Mouse (Mus musculus): Measurements from ENCODE around the gene Tox2. TPM values are rescaled to one million over a fixed set of nuclear protein-coding genes. Genes with fewer than 3 reads are reported as not detected.

The Tox2 gene
- total RNA-seq, 2 experiments from 2014 or later = 8.0 to 9.5 TPM

DNA sequence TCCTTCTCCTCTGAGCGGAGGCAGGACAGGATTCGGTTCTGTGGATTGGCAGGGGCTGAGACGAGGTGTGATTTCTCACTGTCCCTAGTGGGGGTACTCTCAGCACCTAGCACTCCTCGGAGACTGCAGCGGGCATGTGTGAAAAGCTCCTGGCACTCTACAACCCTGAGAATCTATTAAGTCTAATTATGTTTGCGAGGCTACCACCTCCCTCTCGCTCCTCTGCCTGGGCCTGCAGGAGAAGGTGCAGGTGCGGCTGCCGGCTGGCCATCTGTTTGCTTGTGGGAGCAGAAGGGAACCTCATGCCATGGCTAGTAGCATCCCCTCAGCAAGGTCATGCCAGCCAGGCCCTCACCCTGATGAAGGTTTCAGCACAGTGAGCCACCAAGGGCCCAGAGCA lies 100.1 kb downstream of the Tox2 start:
- no peak for DNase-seq (ENCODE audit: low spot score in 2 of 2)

DNA sequence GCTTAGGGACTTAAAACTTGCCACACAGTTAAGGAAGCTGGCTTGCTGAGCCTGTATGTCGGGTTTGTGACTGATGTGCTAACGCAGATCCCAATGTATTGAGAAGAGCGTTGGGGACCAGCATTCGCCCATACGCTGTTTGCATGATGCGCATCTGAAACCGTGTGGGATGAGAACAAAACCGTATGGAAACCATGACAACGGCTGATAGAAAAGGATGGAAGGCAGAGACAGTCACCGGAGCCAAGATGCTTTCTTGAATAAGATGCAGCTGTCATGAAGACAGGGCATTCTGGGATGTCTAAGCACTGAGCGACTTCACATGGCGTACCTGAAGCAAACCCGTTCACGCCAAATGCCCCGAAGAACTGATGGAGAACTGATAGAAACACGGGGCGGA lies 106.5 kb downstream of the Tox2 start:
- DNase-seq (ENCODE audit: low spot score in 2 of 2) = no peak

DNA sequence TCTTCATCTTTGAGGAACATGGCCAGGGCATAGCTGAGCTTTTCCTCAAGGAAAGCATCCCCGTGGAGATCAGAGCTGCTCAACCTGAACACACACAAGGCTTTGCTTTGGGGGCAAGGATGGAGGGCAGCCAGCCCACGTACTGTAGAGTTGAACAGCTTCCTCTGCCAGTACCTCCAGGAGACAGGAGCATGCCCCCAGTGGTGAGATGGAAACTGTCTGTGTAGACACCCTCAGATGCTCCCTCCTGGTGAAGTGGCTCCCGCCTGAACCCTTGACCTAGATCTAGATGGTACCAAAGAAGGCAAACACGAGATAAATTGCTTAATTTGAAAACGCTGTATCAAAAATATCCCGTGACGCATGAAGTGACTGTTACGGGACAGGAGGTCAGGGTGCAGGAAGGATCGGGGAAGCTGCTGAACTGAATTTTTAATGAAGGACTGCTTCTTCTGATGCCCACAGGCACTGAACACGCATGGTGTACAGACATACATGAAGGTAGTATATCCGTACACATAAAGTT lies 107.3 kb downstream of the Tox2 start:
- no peak for DNase-seq (ENCODE audit: low spot score in 2 of 2)

DNA sequence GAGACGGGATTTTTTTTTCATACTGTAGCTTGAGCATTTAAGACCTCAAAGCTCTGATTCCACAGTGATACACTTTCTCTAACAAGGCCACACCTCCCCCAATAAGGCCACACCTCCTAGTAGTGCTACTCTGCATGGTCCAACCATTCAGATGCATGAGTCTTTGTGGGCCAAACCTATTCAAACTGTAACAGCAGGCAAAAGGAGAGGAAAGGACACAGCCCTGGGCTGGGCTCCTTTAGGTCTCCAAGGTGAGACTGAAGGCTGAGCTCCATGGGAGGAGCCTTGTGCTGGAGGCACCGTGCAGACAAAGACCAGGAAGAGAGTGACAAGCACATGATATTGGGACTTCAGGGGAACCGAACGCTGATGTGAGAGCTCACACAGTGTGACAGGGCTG lies 114.4 kb downstream of the Tox2 start:
- DNase-seq (ENCODE audit: low spot score in 2 of 2) = no peak

DNA sequence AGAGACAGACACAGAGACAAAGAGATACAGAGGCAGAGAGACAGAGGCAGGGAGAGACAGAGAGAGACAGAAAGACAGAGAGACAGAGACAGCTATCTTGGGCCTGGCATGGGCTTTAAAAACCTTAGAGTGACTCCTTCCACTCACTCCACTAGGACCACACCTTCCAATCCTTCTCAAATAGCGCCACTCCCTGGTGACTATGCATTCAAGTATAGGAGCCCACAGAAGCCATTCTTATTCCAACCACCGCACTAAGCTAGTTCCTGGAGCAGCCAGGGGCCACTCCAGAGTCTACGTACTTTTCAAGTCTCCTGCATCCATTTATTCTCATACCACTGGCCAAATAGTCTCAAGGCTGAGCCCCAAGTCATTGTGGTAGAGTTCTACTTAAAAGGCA lies 115.9 kb downstream of the Tox2 start:
- DNase-seq (ENCODE audit: low spot score in 2 of 2) = no peak

DNA sequence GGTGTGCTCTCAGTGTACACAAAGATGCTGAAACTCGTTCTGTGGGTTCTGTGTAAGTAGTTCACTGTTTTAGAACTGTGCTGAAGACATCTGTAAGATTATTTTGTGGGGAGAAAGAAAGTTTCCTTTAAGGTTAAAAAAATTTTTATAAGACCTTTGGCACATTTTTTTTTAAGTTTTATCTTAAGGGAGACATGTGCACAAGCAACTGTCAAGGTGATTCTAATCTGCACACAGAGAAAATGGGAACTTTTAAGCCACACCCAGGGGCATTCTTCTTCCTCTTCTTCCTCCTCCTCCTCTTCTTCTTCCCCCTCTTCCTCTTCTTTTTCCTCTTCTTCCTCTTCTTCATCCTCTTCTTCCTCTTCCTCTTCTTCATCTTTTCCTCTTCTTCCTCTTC lies 120.2 kb downstream of the Tox2 start:
- DNase-seq (ENCODE audit: low spot score in 2 of 2) = no peak

DNA sequence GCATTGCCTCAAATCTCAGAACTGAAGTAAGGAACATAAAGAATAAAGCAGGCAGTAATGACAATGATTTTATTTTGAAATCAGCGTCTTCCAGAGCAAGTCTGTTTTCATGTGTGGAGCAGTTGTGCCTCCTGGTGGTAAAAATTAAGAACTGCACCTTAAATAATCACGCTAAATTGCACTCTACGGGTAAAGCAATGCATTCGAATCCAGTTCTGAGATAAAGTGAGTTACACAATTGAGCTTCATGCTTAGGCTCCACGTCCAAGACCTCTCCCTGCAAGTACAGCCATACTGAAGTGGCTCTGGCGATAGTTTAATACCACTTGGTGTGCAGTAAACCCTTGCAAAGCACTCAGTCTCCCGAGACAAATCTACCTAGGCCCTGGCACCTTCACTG lies 127.8 kb downstream of the Tox2 start:
- DNase-seq (ENCODE audit: low spot score in 2 of 2) = no peak

DNA sequence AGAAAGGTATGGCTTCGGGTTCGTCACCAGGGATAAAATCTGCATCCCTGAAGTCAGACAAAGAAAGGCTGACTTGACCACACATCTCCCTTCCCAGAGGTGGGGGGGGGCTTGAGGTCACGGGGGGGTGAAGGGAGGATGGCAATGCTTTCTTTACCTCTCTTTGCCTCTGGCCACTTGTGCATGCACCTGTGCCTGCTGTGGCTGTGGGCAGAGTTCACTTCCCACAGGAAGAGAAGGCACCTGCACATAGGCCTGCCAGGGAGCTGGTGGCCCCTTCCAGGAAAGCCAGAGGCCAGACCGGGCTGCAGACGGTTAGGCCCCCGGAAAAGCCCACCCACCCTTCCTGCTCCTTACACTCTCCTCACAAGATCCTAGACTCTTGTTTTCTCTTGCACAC lies 128.5 kb downstream of the Tox2 start:
- no peak for DNase-seq (ENCODE audit: low spot score in 2 of 2)

DNA sequence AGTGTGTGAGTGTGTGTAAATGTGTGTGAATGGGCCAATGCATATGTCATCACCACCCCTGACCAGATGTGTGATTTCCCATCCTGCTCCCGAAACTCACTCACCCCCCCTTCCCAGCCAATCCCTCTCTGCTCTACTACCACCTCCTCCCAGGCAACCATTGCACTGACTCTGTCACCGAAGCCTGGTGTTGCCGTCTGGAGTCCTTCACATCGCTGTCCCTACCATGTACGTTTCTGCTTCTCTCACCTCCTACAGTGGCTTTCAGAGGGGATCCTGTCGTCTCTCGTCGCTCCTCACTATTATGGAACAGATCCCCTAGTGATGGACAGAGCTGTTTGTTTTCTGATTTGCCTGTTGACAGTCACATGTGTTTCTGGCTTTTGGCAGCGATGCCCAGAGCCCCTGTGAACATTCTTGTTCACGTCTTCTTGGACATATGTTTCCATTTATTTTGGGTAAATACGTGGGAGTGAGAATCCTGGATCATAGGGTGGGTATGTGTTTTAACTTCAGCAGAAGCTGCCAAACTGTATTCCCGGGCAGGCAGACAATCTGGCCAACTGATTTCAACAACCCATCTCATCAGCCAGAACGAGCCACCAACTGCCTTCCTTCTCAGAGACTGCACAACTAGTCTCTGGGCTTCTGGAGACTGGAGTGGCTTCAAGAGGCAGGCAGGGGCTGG lies 129.6 kb downstream of the Tox2 start:
- DNase-seq (ENCODE audit: low spot score in 2 of 2) = no peak

DNA sequence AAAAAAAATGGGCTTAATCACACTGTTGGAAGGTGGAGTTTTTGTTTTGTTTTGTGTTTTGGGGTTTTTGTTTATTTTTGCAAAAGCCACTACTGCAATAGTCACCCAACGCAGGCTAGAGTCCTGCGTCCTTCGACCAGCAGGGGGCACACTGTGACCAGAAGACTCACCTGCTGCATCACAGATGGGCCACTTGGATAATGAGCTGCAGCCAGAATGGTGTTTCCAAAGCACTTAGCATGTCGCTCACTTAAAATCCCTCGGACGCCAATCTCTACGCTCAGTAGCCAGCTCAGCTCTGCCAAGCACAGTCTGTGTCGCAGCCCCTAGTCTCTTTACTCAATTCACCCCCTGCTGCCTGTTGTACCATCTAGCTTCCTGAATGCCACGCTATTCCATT lies 137.3 kb downstream of the Tox2 start:
- peak; percentile 19 to 35 for DNase-seq (ENCODE audit: low spot score in 2 of 2)

DNA sequence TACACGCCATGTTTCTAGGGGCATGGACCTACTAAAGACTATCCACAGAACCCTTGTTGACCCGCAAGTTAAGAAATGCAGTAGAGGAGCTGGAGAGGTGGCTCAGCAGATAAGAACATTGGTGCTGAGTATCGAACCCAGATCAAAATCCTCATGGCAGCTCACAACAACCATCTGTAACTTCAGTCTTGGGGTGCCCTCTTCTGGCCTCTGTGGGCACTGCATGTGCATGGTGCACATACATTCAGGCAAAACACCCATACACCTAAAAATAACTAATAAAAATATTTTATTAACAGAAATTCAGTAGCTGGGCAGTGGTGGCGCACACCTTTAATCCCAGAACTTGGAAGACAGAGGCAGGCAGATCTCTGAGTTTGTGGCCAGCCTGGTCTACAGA lies 140.7 kb downstream of the Tox2 start:
- DNase-seq (ENCODE audit: low spot score in 2 of 2) = no peak

DNA sequence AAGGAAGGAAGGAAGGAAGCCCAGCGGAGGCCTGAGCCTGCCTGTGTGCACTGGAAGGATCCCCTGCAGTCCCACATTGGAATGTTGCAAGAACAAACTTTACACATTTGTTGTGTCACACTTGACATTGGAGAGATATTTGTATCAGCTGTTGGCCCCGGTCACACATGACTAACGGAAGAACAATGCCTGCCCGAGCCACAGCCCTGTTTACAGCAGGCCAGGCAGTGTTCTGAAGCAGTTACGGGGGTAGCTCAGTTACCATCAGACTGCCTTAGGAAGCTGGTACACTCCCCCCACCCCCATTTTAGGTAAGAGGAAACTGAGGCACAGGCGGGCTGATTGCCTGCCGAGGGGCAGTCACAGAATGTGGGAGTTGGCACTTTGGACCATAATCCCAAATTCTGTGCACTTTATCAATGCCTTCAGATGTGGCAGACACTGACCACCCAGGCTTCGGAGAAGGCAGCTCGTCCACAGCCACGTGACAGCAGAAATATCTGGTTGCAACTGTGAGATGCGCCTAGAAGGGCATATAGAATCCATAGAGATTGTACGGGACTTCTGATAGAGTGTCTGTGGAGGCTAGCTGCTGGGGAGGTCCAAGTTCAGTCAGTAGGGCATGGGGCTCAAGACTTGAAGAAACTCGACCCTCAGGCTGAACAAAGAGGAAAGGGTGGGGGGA lies 142.2 kb downstream of the Tox2 start:
- DNase-seq (ENCODE audit: low spot score in 2 of 2) = no peak

DNA sequence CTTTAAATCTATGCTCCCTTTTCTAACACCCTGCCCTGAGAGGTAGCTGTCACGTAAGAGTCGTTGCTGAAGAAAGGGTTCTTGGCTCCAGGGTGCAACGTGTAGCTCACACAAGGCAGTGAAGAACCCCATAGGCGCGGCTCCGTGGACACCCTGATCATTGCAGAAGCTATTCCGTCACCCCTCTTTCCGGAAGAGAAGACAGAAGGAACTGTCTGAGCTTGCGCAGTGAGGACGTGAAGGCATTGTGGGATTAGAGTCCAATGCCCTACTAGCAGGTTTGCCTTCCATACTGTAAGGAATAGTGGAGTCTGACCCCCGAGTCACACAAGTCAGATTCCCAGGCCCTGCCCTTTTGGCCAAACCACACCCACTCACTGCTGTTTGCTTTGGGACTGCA lies 143.6 kb downstream of the Tox2 start:
- DNase-seq (ENCODE audit: low spot score in 2 of 2) = no peak

DNA sequence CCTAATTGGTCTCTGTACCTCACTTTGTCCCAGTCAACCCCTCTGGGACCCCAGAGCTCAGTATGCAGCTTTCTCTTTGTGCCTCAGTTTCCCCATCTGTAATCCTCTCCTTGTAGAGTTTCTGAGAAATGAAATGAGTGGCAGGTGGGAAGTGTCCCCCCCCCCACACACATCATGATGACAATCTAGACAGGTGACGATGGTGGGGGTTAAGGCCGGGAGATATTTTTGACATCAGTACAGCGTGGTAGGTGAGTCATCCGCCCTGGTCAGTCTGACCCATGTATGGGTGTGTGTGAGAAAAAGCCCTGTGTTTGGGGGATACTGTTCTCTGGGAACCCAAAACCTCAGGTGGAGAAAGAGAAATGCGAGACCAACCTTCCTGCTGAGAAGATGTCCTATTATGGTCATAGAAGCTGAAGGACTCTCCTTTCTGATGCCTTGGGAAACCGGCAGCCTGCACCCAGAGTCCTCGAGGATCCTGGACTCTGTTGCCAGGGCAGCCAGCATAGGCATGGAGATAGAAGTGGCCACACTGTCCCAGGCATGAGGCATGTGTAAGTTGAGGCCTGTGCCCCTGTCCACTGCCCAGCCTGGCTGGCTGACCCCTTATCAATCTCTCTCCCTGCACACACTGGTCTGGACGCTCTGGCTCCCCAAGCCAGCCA lies 144.7 kb downstream of the Tox2 start:
- no peak for DNase-seq (ENCODE audit: low spot score in 2 of 2)

DNA sequence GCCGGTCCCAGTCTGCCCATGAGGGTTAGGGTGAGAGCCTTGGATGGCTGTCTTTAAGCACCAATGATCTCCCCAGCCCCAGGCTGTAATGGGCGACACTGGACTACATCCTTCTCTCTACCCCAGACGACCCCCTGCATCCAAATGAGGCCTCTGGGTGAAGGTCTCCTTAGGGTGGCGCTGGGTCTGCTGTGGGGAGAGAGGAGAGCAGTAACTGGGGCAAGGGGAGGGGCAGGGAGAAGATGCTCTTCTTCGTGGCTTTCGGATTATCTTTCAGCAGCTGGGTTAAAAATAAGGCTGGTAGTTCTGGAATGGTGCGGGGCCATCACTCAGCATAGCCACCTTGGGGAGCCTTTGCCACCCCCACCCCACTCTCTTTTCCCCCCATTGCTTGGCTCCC lies 145.8 kb downstream of the Tox2 start:
- DNase-seq (ENCODE audit: low spot score in 2 of 2) = no peak

DNA sequence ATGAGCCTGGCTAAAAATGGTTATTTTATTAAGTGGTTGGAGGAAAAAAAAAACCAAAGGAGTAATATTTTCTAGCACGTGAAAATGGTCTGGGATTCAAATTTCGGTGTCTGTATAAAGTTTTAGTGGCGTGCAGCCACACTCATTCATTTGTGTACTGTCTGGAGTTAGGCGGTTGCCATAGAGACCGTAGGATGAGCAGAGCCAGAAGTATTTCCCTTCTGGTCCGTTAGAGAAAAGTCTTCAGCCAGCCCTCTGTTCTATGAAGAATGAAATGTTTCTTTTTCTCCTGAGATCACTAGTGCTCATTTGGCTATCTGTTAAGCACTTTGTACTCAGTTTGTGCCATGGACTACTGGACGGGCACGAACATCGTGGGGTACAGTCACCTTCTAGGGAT lies 146.5 kb downstream of the Tox2 start:
- no peak for DNase-seq (ENCODE audit: low spot score in 2 of 2)

DNA sequence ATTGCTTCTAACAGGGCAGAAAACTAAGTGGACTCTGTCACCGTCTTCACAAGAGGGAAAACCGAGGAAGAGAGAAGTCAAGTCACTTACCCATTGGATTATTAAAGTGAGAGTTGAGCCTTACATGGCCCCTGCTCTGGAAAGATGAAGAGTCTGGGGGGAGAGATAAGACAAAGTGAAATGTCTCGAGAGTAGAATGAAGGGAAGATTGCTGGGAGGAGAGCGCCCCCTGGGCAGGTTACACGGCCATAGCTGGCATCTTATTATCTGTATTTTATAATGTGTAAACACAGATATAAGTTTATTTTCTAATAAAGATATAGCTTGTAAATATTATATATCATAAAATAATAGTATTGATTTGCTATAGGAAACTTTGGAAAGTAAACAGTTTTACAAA lies 147.5 kb downstream of the Tox2 start:
- no peak for DNase-seq (ENCODE audit: low spot score in 2 of 2)

DNA sequence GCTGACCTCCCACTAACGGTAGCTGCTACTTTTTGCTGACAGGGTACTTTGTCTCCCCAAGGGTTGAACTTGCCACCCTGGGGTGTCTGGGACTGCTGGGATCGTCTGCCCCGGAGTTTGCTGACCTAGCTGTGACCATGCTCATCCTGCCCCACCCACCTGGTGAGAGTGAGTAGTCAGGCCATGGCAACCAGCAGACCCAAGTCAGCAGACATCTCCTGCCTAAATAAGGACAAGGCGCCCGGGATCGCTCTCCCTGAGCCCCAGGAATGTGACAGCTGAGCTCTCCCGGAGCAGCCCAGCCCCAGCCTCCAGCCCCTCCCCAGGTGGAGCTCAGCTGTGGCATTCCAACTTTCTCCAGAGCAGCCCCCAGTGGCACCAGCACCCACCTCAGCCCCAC lies 150.8 kb downstream of the Tox2 start:
- no peak for DNase-seq (ENCODE audit: low spot score in 2 of 2)

DNA sequence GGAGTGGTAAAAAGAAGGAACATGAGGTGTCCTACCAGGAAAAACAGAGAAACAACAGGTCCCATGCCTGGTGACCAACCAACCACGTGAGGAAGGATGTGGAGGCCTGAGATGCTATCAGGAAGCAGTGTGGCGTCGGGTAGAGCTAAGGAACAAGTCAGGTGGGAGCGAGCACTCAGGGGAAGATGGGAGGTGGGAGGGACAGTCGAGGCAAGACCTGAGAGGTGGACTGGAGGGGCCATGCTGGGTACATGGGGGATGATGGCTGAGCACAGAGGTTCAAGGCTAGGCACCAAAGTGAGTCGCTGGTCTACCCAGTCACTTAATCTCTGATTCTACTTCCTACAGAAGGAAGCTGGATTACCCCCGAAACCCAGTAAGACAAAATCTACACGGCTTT lies 152.7 kb downstream of the Tox2 start:
- DNase-seq (ENCODE audit: low spot score in 2 of 2) = no peak

DNA sequence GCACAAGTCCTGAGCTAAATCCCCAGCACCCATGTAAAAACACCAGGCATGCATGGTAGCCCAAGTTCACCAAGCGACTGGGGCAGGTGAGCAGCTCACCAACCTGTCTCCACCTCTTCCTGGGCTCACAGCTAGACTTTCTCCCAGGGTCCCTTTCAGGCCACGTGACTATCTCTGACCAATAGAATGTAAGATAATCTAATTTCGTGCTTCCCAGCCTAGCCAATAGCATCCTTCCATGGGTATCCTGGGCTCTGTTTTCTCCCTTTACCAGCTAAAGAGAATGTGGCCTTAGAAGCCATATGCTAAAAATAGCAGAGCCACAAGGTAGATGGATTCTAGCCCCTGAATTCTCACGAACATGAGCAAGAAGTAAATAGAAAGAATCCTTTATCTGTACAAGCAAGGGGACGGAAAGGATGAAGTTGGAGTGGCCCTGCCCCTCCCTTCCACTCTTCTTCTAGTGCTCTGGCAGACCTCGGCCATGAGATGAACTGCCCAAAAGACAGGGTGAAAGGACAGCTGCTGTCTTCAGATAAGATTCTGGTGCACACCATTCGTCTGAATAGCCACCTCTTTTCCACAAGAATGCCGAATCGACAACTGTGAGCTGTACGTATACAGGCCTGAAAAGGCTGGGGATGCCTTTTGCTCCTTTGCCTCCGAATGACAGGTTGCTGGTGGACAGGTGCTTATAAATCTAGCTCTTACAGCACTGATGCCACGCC lies 153.4 kb downstream of the Tox2 start:
- no peak for DNase-seq (ENCODE audit: low spot score in 2 of 2)

DNA sequence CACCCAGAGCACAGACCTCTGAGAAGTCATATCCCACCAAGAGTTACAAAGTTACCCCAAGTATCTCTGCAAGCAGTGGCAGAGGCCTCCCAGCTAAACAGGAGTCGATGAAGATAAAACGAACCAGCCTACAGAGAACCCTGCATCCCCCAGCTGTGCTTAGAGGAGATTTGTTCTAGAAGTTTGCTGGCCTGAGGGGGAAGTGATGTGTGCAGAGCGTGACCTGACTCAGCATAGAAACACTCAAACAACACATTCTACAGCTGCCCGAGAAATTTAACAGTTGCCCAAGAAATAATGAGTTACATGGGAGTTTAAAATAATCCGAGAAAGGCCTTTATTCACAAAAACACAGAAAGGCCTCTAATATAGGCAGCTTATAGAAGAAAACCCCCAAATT lies 155.7 kb downstream of the Tox2 start:
- DNase-seq (ENCODE audit: low spot score in 2 of 2) = no peak

DNA sequence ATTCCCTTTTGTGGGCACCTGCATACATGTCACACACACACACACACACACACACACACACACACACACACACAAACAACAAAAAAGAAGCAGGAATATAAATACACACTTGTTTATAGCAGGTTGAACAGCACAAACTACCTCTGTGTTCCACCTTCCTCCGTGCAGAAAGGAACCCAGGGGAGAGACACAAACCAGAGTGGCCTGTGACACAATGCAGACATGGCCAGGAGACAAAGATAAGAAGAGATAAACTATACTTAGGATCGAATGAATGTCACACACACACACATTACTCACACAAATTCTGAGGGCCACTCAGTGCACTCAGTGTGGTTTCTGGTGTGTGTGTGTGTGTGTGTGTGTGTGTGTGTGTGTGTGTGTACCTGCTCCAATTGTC lies 156.3 kb downstream of the Tox2 start:
- DNase-seq (ENCODE audit: low spot score in 2 of 2) = no peak
